ENCODE assay signal across 7 mouse cellular contexts in the genomic region with DNA sequence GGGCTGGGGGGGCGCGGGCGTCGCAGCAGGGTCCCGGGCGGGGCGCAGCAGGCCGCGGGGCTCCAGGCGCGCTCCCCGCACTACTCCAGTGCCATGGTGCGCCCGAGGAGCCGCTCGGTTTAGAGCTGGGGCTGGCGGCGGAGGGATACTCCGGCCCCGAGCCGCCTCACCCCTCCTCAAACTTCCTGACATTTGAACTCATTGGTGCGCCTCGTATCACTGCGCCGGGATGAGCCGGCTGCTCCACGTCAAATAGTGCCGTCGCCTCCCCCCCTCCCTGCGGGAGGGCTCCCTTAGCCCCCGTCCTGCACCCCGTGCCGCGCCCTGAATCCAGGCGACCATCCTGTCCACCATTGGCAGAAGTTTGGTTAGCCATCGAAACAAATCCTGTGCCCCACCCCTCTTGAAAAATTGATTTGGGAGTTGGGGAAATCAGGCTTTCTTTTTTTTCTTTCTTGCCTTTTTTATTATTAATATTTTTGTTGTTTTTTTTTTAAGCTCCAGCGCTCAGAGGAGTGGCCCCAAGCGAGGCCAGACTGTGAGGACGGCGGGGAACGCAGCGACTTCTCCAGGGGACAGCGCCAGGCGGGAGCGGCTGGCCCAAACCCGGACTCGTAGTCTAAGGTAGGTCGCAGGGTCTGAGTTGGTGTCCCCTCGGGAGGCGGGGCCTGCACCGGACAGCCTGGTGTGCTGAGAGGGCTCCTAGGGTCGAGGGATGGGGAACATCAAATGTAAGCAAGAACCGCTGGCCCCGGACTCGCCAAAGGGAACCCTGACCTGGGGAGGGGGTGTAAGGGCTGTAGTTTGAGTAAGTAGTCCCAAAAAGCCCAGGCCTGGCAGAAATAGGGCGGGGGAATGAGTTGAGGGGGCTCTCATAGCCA. TPM values are rescaled to one million over a fixed set of nuclear protein-coding genes. Genes with fewer than 3 reads are reported as not detected.
DNase-seq lines count a peak whose midpoint lies in the region; ATAC-seq lines count a peak whose summit lies in the region.

No protein-coding gene starts in this region.

- H3K27me3 ChIP-seq in embryonic facial prominence, embryonic 14.5 days (replicated peaks; ENCODE audit: control insufficient read depth, insufficient read depth, low read length), result peaks cover 96% of the 10 kb centered on the region
- peaks cover 70% of the 10 kb centered on the region for H3K27me3 ChIP-seq in midbrain, embryonic 16.5 days (ENCODE audit: control insufficient read depth, insufficient read depth, low read depth, low read length)

- no peaks in the 10 kb centered on the region for H3K4me1 ChIP-seq in embryonic facial prominence, embryonic 14.5 days (ENCODE audit: control insufficient read depth, insufficient read depth, low read length)
- peaks cover 8% of the 10 kb centered on the region for H3K4me1 ChIP-seq in midbrain, embryonic 16.5 days (ENCODE audit: control insufficient read depth, insufficient read depth, low read length)

- intact Hi-C loops in heart, postnatal 10 days (cut with DNase I), result no loop called here

- no peaks in the 10 kb centered on the region for H3K36me3 ChIP-seq in embryonic facial prominence, embryonic 14.5 days (ENCODE audit: control insufficient read depth, insufficient read depth, low read length)
- H3K36me3 ChIP-seq in midbrain, embryonic 16.5 days (ENCODE audit: control insufficient read depth, insufficient read depth, low read length), result no peaks in the 10 kb centered on the region

- 2% methylated on average over 25 of the region's 56 CpGs for WGBS in embryonic facial prominence, embryonic 14.5 days
- WGBS in midbrain, embryonic 16.5 days, result 1% methylated on average over 42 of the region's 56 CpGs

- H3K9me3 ChIP-seq in embryonic facial prominence, embryonic 14.5 days (ENCODE audit: control insufficient read depth, low read length), result no peaks in the 10 kb centered on the region
- H3K9me3 ChIP-seq in midbrain, embryonic 16.5 days (replicated peaks; ENCODE audit: control insufficient read depth, low read length, poor library complexity, severe bottlenecking), result no peaks in the 10 kb centered on the region

- ATAC-seq in embryonic facial prominence, embryonic 14.5 days (ENCODE audit: low read depth), result peak; percentile 53; the same call in 1 of the 2 replicates
- ATAC-seq in midbrain, embryonic 16.5 days, result no peak
- ATAC-seq in erythroid progenitor cell, adult 5-6 weeks (replicated peaks; ENCODE audit: low FRiP score, poor library complexity, severe bottlenecking), result no peak

- H3K4me2 ChIP-seq in embryonic facial prominence, embryonic 14.5 days (ENCODE audit: low read depth, low read length), result peak overlapping the region; percentile 77
- H3K4me2 ChIP-seq in midbrain, embryonic 16.5 days (ENCODE audit: low read length), result peak overlapping the region; percentile 43

- H3K27ac ChIP-seq in embryonic facial prominence, embryonic 14.5 days (replicated peaks; ENCODE audit: low read depth, low read length), result no peak overlapping the region
- no peak overlapping the region for H3K27ac ChIP-seq in midbrain, embryonic 16.5 days (ENCODE audit: low read length)

- DNase-seq in adrenal gland, postnatal 25 days, result peak; percentile 35
- peak; percentile 84 for DNase-seq in embryonic facial prominence, embryonic 14.5 days (ENCODE audit: low spot score)
- peak; percentile 47 to 61 for DNase-seq in heart, postnatal 10 days
- peak; percentile 67 to 81 for DNase-seq in kidney, postnatal 4 days
- DNase-seq in T-cell, adult 2 months (ENCODE audit: low spot score), result no peak

- peak overlapping the region; percentile 46 for H3K4me3 ChIP-seq in embryonic facial prominence, embryonic 14.5 days (ENCODE audit: low read depth, low read length)
- H3K4me3 ChIP-seq in midbrain, embryonic 16.5 days (ENCODE audit: low read depth, low read length), result peak overlapping the region; percentile 32

- H3K9ac ChIP-seq in embryonic facial prominence, embryonic 14.5 days (ENCODE audit: low read depth, low read length), result peak overlapping the region; percentile 44
- no peak overlapping the region for H3K9ac ChIP-seq in midbrain, embryonic 16.5 days (ENCODE audit: low read depth, low read length)

RNA-seq across cellular contexts. Expression of gene Lmx1b, which starts 0.9 kb away (rescaled TPM):
- 0.15 TPM in 1 of 2 replicates, not detected in the other for total RNA-seq in adrenal gland, postnatal 25 days (2021)
- polyA plus RNA-seq in embryonic facial prominence, embryonic 14.5 days (2014; fragmentation: Nextera tagmentation; extraction: Ambion mirVana), result 0.43 and 0.85 TPM in 2 replicates
- total RNA-seq in heart, postnatal 10 days (2021), result not detected
- 0.95 and 0.98 TPM in 2 replicates for polyA plus RNA-seq in midbrain, embryonic 16.5 days (2015; fragmentation: Nextera tagmentation; extraction: Ambion mirVana)
- not detected in 2 replicates for total RNA-seq in erythroid progenitor cell, adult 5-6 weeks (2015; ENCODE audit: low replicate concordance)
- not detected in 2 replicates for total RNA-seq in erythroid progenitor cell, adult 5-6 weeks (2017; ENCODE audit: low replicate concordance)
